Mouse (Mus musculus) E14TG2a.4 (cell line): Measurements from ENCODE around the gene Sco1.

Experiments used
- CTCF ChIP-seq: conservative IDR thresholded peaks from 2 replicates; pipeline ENCODE4 v1.5.1; 2014; ENCODE audit warnings: low read length
- NANOG ChIP-seq: IDR thresholded peaks from 2 replicates; pipeline ENCODE4 v1.6.1; 2014; ENCODE audit warnings: borderline replicate concordance, low read length, mixed read lengths

DNA sequence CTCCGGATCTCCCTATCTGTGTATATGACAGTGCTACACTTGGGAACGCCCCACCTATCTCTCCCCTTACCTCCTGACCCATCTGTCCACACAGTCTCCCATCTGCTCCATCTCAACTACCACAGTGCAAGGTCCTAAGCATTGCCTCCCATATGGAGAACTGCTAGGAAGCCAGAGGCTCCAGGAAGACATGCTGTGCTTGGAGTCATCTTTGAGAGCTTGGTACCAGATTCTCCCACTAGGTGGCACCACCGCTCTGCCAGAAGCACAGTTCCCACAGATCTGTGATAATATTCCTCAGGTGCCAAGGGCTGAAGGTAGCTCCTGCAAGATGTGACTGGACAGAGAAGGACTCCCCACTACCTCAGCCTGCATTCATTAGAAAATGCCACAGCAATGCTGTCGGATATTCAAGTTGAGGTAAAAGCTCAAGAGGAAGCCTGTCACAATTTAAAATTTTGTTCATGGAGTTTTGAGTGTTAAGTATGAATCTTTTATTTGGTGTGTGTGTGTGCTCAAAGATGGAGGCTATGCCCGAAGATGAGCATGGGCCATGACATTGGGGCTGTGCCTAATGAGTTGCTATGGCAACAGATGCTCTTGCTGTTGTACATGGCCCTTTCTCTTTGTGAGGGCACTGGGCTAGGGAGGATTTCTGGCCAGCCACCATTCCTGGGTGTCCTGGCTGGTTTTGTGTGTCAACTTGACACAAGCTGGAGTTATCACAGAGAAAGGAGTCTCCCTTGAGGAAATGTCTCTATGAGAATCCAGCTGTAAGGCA, 57.9 kb downstream of the Sco1 start:
- peak; percentile 76 for TF ChIP-seq CTCF
- no peak for TF ChIP-seq NANOG
